Mouse (Mus musculus) layer of hippocampus, adult 11-12 months (tissue): ENCODE results near the gene Calml4.

ENCODE experiments used
- DNase-seq: peaks from one replicate; pipeline ENCODE4 v3.0.0; 2022; ENCODE audit warnings: low spot score

Gene Calml4

GRCm38 (mm10) chr9:62903841-62904240 lies 46.0 kb downstream of the Calml4 start:
- no peak for DNase-seq

GRCm38 (mm10) chr9:62905039-62905438 lies 47.2 kb downstream of the Calml4 start:
- no peak for DNase-seq

- no peak for DNase-seq
Measured at GRCm38 (mm10) chr9:62913390-62914069, 55.6 kb downstream of the Calml4 start.

- no peak for DNase-seq
Measured at GRCm38 (mm10) chr9:62917059-62917458, 59.2 kb downstream of the Calml4 start.

- DNase-seq = no peak
Measured at GRCm38 (mm10) chr9:62920877-62921276, 63.0 kb downstream of the Calml4 start.

- DNase-seq = no peak
Measured at GRCm38 (mm10) chr9:62924886-62925610, 67.2 kb downstream of the Calml4 start.
